Mouse (Mus musculus) erythroblast, embryonic 14.5 days (primary cell): Measurements from ENCODE around the gene Nrxn3.

Source experiments
- GATA1 ChIP-seq: IDR thresholded peaks from 2 replicates; pipeline ENCODE4 v1.6.1; 2012; ENCODE audit warnings: low read length, inconsistent platforms, mixed read lengths
- TAL1 ChIP-seq: IDR thresholded peaks from 3 replicates; pipeline ENCODE4 v1.6.1; 2012; ENCODE audit warnings: low read length, inconsistent platforms, mixed read lengths

DNA sequence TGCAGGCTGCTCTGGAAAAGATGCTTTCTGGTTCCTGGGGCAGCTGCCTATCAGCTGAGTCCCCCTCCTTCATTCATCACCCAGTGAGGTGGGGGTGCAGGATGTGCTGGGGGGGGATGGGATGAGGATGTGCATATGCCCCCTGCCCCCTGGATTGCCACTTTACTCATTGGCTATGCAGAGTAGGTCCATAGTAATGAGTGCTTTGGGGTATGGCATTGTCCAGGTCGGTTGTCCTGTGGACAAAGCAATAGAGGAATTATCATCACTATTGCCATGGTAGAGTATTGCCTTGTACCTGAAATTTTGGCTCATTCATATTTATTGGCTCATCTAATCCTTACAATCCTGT, 79.0 kb downstream of the Nrxn3 start:
- TF ChIP-seq GATA1 (no peak), TAL1 (no peak)
